Comparison of ENCODE assay signal across 12 mouse cellular contexts in the genomic region with DNA sequence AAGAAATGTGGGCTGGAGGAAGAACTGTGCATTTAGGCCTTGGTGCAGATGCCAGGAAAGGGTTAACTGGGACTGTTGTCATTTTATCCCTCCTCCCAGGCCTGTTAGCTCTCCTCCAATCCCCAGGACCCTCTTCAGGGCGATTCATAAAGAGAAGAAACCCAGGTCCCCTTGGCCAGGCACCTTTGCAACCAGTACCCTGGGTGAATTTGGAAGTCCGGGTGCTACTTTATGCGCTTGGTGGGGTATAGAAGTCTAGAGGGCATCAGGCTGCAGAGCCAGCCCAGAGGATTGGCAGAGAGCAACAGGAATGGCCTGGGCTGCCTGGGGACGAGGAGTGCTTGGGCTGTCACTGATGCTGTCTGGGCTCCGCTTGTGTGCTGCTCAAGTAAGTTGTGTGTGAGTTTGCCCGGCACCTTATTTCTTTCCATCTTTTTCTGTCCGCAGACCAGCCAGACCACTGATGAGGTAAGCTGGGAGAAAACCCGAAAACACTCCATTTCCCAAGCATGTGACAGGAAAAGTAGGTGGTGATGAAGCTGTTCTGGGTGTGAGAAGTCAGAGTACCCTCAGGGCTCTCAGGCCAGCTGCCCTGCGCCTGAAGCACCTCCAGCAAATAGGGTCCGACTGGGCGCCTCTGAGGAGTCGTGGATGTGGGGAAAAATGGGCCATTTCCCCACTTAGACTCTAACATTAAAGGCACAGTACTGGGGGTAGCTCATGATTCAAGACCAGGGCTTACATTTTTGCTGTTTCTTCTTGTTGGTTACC. TPM values are rescaled to one million over a fixed set of nuclear protein-coding genes. Genes with fewer than 3 reads are reported as not detected.
DNase-seq lines count a peak whose midpoint lies in the region; ATAC-seq lines count a peak whose summit lies in the region.
"Had no signal": no experiment of that assay in that cellular context is flagged by ENCODE, and none has a peak within 500 bp of the region (broad histone marks: within the 10 kb centered on the region; RNA-seq: fewer than 3 reads in every experiment).

No protein-coding gene starts in this region.

- DNase-seq in heart, postnatal 10 days, result no peak
- peak; percentile 7 for DNase-seq in 3134 (ENCODE audit: extremely low read depth, insufficient read length, low spot score)
- DNase-seq in cerebellum, postnatal 36 days, result peak; percentile 22 to 26
- no peak for DNase-seq in left cerebral cortex, postnatal 36 days (ENCODE audit: low spot score in 2 of 2)
- no peak for DNase-seq in frontal cortex, postnatal 25 days (ENCODE audit: low spot score in 2 of 2)
- DNase-seq: heart, adult 11 months; thymus, postnatal 36 days had no signal

- no peak overlapping the region for H3K27ac ChIP-seq in heart, embryonic 15.5 days
- no peak overlapping the region for H3K27ac ChIP-seq in forebrain, embryonic 15.5 days (replicated peaks)

- H3K36me3 ChIP-seq in heart, embryonic 15.5 days, result no peaks in the 10 kb centered on the region
- H3K36me3 ChIP-seq in forebrain, embryonic 15.5 days, result no peaks in the 10 kb centered on the region

- no peak overlapping the region for H3K9ac ChIP-seq in heart, embryonic 15.5 days
- H3K9ac ChIP-seq in forebrain, embryonic 15.5 days (replicated peaks), result no peak overlapping the region

- 37% methylated on average over 12 of the region's 12 CpGs for WGBS in heart, embryonic 15.5 days
- WGBS in forebrain, embryonic 15.5 days, result 41% methylated on average over 12 of the region's 12 CpGs

- H3K4me1 ChIP-seq in heart, embryonic 15.5 days (replicated peaks), result 0 out of 2 replicates have a peak, but pooled peaks cover 5% of the 10 kb centered on the region
- peaks cover 15% of the 10 kb centered on the region for H3K4me1 ChIP-seq in forebrain, embryonic 15.5 days

- intact Hi-C loops in heart, postnatal 10 days (cut with DNase I), result no loop called here
- intact Hi-C loops in left cerebral cortex, postnatal 36 days (cut with DNase I), result no loop called here

- no peak for ATAC-seq in heart, embryonic 15.5 days (replicated peaks; ENCODE audit: insufficient number of reproducible peaks, insufficient read depth, low FRiP score, low read depth)
- peak; percentile 26; the same call in 1 of the 2 replicates for ATAC-seq in forebrain, embryonic 15.5 days (replicated peaks)
- no peak for ATAC-seq in erythroblast, adult 5-6 weeks (replicated peaks; ENCODE audit: low FRiP score, poor library complexity, severe bottlenecking)

- H3K9me3 ChIP-seq in heart, embryonic 15.5 days (replicated peaks), result no peaks in the 10 kb centered on the region
- no peaks in the 10 kb centered on the region for H3K9me3 ChIP-seq in forebrain, embryonic 15.5 days

- H3K4me2 ChIP-seq in heart, embryonic 15.5 days, result peak overlapping the region; percentile 14
- no peak overlapping the region for H3K4me2 ChIP-seq in forebrain, embryonic 15.5 days (replicated peaks)

- H3K4me3 ChIP-seq in heart, embryonic 15.5 days, result no peak overlapping the region
- H3K4me3 ChIP-seq in forebrain, embryonic 15.5 days, result no peak overlapping the region

- H3K27me3 ChIP-seq in heart, embryonic 15.5 days, result no peaks in the 10 kb centered on the region
- H3K27me3 ChIP-seq in forebrain, embryonic 15.5 days, result no peaks in the 10 kb centered on the region; the same call in 1 of the 2 replicates
- H3K27me3 ChIP-seq: CH12.LX had no signal

RNA-seq across cellular contexts. Expression of gene Col9a1, which starts 17.8 kb away (rescaled TPM):
- 7.6 and 15.5 TPM in 2 replicates for polyA plus RNA-seq in heart, embryonic 15.5 days (2015; fragmentation: Nextera tagmentation; extraction: Ambion mirVana)
- under 1 TPM; 0.53 to 0.92 TPM for total RNA-seq in heart, postnatal 10 days (2021)
- 1.3 TPM in 2 replicates for polyA plus RNA-seq in forebrain, embryonic 15.5 days (2015; fragmentation: Nextera tagmentation; extraction: Ambion mirVana)
- total RNA-seq in left cerebral cortex, postnatal 36 days (2021), result under 1 TPM; 0.49 to 0.54 TPM
- total RNA-seq in erythroblast, adult 5-6 weeks (2015; ENCODE audit: low replicate concordance), result not detected in 2 replicates
- total RNA-seq in erythroblast, adult 5-6 weeks (2017; ENCODE audit: low replicate concordance), result not detected in 2 replicates
- total RNA-seq: CH12.LX; common myeloid progenitor, adult 5-6 weeks had no signal

Comparison
In these comparisons a context has a peak if more than half of its experiments do, and no peak if none do; other contexts are left out.
1. DNase-seq: peak in 3134 (single experiment) and cerebellum, postnatal 36 days (2 of 2); none in heart, postnatal 10 days (0 of 2), left cerebral cortex, postnatal 36 days (0 of 2) and frontal cortex, postnatal 25 days (0 of 2).